Mouse (Mus musculus): ENCODE data around the gene Lcn11. TPM values are rescaled to one million over a fixed set of nuclear protein-coding genes. Genes with fewer than 3 reads are reported as not detected.
"Not testable (repeated sequence)": the region's sequence is repeated elsewhere in the genome, so short reads cannot be mapped to it uniquely, and the experiment has no call there.

Gene Lcn11
- total RNA-seq (2021): not detected
- long read RNA-seq, experiment 1: 0 reads
- long read RNA-seq, experiment 2: 0 reads

DNA sequence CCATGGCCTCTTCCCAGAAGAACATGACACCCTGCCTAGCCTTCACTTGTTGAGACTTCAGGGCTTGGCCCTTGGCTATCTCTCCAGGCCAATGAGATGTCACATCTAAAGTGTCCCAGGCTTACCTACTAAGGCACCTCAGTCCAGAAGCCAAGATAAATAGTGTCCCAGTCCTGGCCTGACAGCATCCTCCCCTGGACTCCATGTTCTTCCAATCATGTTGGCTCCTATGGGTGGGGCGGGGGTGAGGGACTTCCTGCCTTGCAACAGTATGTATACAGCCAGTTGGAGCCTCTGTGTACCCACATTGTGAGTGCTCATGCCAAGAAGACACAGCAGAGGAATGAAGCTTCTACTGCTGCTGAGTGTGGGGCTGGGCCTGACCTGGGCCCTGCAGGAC is at the start of gene Lcn11:
TSS of gene Lcn11 (plus strand) at position 301 of the 400 bp plus-strand sequence.
- H3K4me3 ChIP-seq: no peak within 1 kb of the TSS
- intact Hi-C loops (cut with DNase I): no loop called here

DNA sequence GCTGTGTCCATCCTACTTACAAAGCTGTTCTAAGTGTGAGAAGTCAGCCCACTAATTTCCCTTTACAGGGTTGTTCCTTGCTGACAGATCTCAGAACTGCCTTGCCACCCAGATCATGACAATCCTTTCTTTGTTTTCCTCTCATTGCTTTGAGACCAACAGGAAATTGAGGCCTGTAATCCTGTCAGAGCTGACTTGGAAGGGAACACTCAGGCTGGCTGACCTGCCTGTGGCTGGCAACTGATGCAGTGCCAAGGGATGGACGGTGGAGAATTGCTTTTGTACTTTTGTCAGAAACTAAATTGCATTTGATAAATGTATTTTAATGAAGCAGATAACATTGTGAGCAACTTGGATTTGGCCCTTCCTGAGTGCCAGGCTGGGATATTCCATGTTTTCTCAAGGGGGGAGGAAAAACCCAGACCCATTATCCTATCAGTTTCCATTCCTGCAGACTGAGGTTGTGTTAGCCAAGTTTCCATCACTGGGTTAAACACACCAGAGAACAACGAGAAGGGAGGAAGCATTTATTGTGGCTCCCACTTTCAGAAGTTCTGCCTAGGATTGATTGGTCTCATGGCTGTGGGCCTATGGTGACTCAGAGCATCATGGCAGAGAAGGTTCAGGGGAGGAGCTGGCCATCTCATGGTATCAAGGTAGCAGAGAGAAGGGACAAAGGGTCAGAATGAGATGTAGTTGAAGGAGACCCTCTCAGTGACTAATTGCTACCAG is 43.5 kb upstream of the Lcn11 start:
- intact Hi-C loops (cut with DNase I): no loop called here
- Histone ChIP-seq H3K27ac (no peak overlapping the region), H3K4me3 (no peak overlapping the region)
- no peak for TF ChIP-seq CTCF (IDR thresholded peaks at IDR 0.05)
- DNase-seq (ENCODE audit: extremely low spot score in 1 of 2, low spot score in 2 of 2): no peak

More for the DNA sequence above, at the start of gene Lcn11:
- no peak within 1 kb of the TSS for H3K27ac ChIP-seq
- no peak for TF ChIP-seq CTCF (IDR thresholded peaks at IDR 0.05)
- DNase-seq (ENCODE audit: extremely low spot score in 1 of 2, low spot score in 2 of 2): no peak

DNA sequence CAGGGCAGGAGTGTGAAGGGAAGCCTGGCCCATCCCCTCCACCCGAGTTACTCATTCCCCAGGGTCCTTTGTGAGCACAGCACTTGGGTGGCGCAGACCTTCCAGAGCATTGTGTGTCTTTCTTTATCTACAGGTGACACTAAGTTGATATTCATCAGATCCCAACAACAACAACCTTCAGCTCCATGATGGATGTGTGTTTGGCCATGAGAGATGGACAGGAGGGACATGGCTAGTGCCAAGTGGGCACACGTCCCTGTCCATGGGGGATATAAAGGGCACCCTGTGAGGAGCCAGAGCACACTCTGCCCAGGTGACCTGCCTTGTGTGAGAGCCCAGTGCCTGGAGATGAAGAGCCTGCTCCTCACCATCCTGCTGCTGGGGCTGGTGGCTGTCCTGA is 40.1 kb upstream of the Lcn11 start, which contains the start of gene Obp2b:
TSS of gene Obp2b (plus strand) at position 301 of the 400 bp plus-strand sequence.
- DNase-seq (ENCODE audit: extremely low spot score in 1 of 2, low spot score in 2 of 2); intact Hi-C loops (cut with DNase I); H3K4me3 ChIP-seq; H3K27ac ChIP-seq: not testable (repeated sequence)

DNA sequence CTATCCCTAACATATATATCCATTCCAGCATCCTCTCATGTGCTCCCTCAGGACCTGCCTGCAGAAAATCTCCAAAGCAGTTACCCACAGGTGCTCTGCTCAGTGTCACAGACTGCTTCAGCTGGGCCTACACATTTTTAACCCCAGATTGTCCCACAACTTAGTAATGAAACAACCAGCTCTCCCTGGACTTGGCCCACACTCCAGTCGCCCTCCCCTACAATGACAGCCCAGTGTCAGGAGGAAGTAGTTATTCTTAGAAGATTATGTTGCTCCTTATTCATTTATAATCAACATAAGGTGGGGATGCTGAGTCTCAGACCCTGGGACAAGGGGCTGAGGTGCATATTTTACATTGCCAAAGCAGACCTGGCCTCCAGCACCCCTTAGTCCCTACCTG is 35.1 kb upstream of the Lcn11 start:
- TF ChIP-seq CTCF (IDR thresholded peaks at IDR 0.05): no peak
- intact Hi-C loops (cut with DNase I): no loop called here
- H3K27ac ChIP-seq: no peak overlapping the region
- DNase-seq (ENCODE audit: extremely low spot score in 1 of 2, low spot score in 2 of 2): no peak
- H3K4me3 ChIP-seq: no peak overlapping the region

DNA sequence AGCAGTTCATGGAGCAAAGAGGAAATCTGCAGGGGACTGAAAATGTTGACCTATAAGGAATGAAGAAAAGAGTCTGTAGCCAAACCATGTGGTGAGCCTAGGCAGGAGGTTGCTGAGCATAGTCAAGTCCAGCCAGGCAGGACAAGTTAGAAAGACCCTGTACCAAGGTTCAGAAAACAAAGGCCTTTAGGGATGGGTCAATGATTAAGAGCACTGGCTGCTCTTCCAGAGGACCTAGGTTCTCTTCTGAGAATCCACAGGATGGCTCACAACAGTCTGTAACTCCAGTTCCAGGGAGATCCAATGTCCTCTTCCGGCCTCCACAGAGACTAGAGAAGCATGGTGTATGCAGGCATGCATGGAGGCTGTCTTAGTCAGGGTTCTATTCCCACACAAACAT is 22.6 kb upstream of the Lcn11 start:
- Histone ChIP-seq H3K27ac (no peak overlapping the region), H3K4me3 (no peak overlapping the region)
- intact Hi-C loops (cut with DNase I): loop anchor here (2.0 kb wide), 1 partner anchor 45 kb away; no protein-coding TSS in a partner anchor
- no peak for DNase-seq (ENCODE audit: extremely low spot score in 1 of 2, low spot score in 2 of 2)
- TF ChIP-seq CTCF (IDR thresholded peaks at IDR 0.05): no peak

GRCm38 (mm10) chr2:25758064-25758625 is 18.7 kb upstream of the Lcn11 start:
- no peak for TF ChIP-seq CTCF (IDR thresholded peaks at IDR 0.05)
- DNase-seq (ENCODE audit: extremely low spot score in 1 of 2, low spot score in 2 of 2): no peak
- H3K4me3 ChIP-seq: no peak overlapping the region
- intact Hi-C loops (cut with DNase I): no loop called here
- no peak overlapping the region for H3K27ac ChIP-seq

- TF ChIP-seq CTCF (IDR thresholded peaks at IDR 0.05): no peak
- no peak within 1 kb of the TSS for H3K27ac ChIP-seq
- intact Hi-C loops (cut with DNase I): no loop called here
- DNase-seq (ENCODE audit: extremely low spot score in 1 of 2, low spot score in 2 of 2): no peak
- H3K4me3 ChIP-seq: no peak within 1 kb of the TSS
These were observed 11.5 kb upstream of the Lcn11 start, which contains the start of gene Lcn3 for GRCm38 (mm10) chr2:25765269-25765668. Gene Lcn3, plus strand, starts transcription at chr2:25765569.

GRCm38 (mm10) chr2:25767764-25768163 is 9.1 kb upstream of the Lcn11 start:
- no peak overlapping the region for H3K4me3 ChIP-seq
- intact Hi-C loops (cut with DNase I): no loop called here
- H3K27ac ChIP-seq: no peak overlapping the region
- no peak for TF ChIP-seq CTCF (IDR thresholded peaks at IDR 0.05)
- no peak for DNase-seq (ENCODE audit: extremely low spot score in 1 of 2, low spot score in 2 of 2)

- TF ChIP-seq CTCF (IDR thresholded peaks at IDR 0.05): no peak
- no peak for DNase-seq (ENCODE audit: extremely low spot score in 1 of 2, low spot score in 2 of 2)
- intact Hi-C loops (cut with DNase I): no loop called here
- no peak overlapping the region for H3K27ac ChIP-seq
- H3K4me3 ChIP-seq: no peak overlapping the region
These were observed 3.3 kb upstream of the Lcn11 start for GRCm38 (mm10) chr2:25773507-25773906.

GRCm38 (mm10) chr2:25774640-25775039 is 2.2 kb upstream of the Lcn11 start:
- Histone ChIP-seq H3K27ac (no peak overlapping the region), H3K4me3 (no peak overlapping the region)
- no peak for TF ChIP-seq CTCF (IDR thresholded peaks at IDR 0.05)
- intact Hi-C loops (cut with DNase I): no loop called here
- DNase-seq (ENCODE audit: extremely low spot score in 1 of 2, low spot score in 2 of 2): no peak

DNA sequence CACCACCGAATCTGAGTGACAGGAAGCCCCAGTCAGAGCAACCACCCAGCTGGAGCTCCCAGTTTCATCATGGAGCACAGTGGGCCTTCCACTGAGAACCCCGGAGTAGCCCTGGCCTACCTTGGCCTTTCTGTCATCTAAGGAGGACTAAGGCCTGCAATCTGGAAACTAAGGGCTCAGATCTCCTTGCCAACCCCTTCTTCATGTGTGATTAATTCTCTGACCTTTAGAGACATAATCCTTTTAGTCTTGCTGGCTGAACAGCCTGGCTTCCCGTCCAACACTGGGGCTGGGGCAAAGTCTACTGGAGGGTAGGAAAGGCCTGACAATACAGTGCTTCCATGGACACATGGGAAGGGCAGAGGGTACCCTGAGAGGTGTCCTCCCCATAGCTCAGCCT is 826 bp upstream of the Lcn11 start:
- no peak for DNase-seq (ENCODE audit: extremely low spot score in 1 of 2, low spot score in 2 of 2)
- intact Hi-C loops (cut with DNase I): no loop called here
- Histone ChIP-seq H3K4me3 (no peak overlapping the region), H3K27ac (no peak overlapping the region)
- no peak for TF ChIP-seq CTCF (IDR thresholded peaks at IDR 0.05)

- no peak overlapping the region for H3K27ac ChIP-seq
- no peak overlapping the region for H3K4me3 ChIP-seq
- TF ChIP-seq CTCF (IDR thresholded peaks at IDR 0.05): no peak
- no peak for DNase-seq (ENCODE audit: extremely low spot score in 1 of 2, low spot score in 2 of 2)
- intact Hi-C loops (cut with DNase I): no loop called here
These were observed 2.3 kb downstream of the Lcn11 start for GRCm38 (mm10) chr2:25779076-25779475.

GRCm38 (mm10) chr2:25780921-25781320 is 4.1 kb downstream of the Lcn11 start:
- Histone ChIP-seq H3K4me3 (no peak overlapping the region), H3K27ac (no peak overlapping the region)
- DNase-seq (ENCODE audit: extremely low spot score in 1 of 2, low spot score in 2 of 2): no peak
- intact Hi-C loops (cut with DNase I): no loop called here
- TF ChIP-seq CTCF (IDR thresholded peaks at IDR 0.05): no peak
